Mouse (Mus musculus): ENCODE data around the gene 2310061I04Rik. TPM values are rescaled to one million over a fixed set of nuclear protein-coding genes. Genes with fewer than 3 reads are reported as not detected.

Gene 2310061I04Rik
- total and polyA plus RNA-seq, 3 experiments = 51.6 to 122 (median 52.6) TPM

DNA sequence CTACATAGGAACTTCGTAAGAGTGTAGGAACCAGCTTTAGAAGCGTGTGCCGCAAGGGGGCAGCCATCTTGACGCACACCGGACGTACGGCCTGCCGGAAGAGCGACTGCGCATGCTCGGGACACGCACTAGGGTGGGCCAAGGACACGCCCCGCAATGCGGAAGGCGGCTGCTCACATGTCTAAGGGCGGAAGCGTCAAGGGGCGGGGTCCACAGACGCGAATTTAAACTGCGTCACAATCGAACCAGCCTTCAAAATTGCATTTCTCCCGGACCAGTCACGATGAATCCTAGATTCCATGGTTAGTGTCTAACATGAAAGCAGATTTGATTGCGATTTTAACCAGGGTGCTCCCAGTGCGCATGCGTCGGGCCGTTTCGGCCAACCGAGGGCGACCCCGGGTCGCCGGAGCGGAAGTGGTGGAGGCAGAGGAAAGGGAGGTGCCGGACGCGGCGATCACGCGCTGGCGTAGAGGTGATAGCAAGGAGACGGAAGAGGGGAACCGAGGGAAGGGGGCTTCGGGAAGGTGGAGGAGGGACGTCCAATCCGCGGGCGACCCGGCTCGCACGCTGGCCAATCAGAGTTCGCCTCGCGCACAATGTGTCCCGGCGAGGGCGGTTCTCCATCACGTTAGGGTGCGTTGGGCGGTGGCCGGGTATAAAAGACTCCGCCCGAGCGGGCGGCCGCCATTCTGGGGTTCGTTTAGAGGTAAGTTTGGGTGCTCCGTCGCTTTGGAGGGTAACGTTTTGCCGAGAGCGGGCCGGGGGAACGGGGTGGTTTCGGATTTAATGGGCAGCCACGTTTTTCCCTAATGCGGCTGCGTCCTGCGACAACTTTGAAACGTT lies 19.3 kb upstream of the 2310061I04Rik start, which contains the start of the genes Mrps18b and Ppp1r10:
Mrps18b (minus strand) TSS at position 93 of the 846 bp plus-strand sequence.
Ppp1r10 (plus strand) TSS at position 138 of the 846 bp plus-strand sequence.
- peak; percentile 99 for DNase-seq

DNA sequence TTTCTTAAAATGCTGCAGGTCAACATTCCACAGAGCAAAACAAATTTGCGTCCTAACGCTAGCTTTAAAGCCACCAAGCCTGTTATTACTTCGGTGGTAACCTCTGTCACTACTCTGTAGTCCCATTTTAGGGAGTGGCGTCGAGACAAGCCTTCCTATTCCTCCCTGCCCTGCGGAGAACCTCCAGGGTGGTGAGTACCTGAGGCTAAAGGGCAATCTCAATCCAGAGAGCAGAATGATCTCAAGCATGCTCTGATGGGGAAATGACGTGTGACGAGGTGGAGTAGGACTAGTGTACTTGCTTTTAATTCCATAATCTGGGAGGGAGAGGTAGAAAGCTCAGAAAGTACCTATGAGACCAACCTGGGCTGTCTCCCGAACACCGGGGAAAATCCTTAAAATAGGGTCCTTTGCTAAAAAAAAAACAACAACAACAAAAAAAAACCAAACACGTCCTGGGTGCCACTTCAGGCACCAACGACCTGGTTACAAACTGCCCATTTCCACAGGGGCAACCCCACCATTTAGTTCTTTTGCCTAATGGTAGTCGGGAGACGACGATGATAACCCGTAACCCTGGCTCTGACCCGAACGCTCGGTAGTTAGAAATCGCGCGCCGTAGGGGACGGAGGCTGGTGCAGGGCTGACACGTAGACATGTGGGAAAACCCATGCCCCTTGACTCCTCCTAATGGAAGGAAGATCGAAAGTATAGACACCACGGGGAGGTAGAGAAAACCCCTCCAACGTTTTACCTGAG lies 18.5 kb upstream of the 2310061I04Rik start:
- DNase-seq = peak; percentile 68

DNA sequence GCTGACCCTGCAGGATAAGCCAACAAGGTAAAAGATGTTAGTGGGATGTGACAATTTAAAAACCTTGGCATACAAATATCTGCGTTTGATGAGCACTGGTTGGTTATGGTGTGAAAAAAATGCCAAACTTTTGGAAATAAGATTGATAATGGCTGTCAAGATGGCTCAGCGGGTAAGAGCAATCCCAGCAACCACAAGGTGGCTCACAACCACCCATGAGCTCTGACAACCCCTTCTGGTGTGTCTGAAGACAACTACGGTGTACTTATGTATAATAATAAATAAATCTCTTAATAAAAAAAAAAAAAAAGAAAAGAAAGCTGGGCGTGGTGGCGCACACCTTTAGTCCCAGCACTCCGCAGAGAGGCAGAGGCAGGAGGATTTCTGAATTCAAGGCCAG lies 17.7 kb upstream of the 2310061I04Rik start:
- DNase-seq = no peak

DNA sequence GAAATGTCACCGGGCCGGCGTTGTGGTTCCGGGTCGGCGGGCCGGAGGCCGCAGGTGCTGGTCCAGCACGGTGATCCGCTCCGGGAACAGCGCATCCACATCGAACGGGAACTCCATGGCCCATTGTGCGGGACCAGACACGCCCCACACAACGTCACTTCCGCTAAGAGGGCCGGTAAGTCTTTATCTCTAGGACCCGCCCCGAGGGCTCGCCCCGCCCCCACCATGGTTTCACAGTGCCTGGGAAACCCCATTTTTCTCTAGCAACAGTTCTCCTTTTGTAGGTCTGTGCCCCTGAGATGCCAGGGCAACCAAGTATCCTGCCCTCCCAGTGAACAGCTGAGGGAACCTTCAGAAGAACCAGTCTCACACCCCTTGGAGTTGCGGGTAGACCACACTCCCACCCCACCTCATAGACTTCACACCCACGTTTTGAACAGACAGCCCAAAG lies 12.7 kb upstream of the 2310061I04Rik start, which contains the start of gene Atat1:
Atat1 (minus strand) TSS at position 157 of the 451 bp plus-strand sequence.
- DNase-seq = peak; percentile 95

DNA sequence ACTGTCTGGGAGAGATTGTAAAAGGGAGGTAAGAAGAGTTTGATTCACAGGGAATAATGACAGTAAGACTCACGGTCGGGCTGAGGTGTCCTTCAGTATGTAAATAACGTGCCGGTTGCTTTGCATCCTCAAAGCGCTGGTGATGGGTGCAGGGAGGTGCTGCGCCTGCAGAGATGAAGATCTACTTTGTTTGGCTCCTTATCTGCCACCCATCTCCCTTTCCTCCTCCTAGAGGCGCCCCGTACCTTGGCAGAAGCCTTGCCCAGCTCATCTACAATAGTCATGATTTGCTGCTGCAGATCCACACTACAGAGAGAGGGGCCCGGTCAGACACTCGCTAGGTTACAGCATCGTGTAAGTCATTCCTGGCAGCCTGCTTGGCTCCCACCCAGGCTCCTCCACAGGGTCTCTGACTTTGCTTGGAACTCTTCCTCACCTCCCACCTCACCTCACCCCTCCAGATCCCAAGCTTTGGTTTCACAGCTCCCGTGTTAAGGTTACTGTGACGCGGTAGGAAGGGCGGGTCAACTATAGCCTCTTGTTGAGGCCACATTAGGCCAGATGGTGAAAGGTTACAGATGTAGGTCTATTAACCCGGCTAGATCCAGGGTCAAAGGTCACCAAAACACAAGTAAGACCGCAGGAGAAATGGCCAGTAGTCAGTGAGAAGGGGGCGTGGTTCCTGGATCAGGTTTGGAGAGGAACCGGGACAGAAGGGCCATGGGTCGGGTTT lies 12.1 kb upstream of the 2310061I04Rik start:
- DNase-seq = no peak

DNA sequence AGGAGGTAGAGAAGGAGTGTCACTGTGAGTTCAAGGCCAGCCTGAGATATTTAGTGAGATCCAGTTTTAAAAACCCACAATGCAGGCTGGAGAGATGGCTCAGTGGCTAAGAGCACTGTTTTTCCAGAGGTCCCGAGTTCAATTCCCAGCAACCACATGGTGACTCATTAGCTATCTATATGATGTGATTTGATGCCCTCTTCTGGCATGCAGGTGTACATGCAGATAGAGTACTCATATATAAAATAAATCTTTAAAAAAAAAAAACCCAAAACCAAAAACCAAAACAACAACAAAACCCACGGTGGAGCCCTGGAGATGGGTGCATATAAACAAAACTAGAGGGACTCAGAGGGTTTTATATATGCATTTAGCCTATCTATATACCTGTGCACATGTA lies 10.4 kb upstream of the 2310061I04Rik start:
- no peak for DNase-seq

DNA sequence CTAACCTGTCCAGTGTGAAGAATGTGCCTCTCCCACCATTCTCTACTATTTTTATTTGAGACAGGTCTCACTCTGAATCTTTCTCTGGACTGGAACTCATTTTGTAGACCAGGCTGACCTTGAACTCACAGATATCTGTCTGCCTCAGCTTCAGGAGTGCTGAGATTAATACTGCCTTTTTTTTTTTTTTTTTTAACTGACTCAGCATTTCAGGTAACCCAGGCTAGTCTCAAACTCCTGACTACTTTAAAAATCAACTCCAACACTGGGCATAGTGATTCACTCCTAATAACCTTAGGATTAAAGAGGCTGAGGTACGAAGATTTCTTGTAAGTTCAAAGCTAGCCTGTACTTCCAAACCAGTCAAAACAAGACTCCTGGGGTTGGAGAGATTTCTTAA lies 8.4 kb upstream of the 2310061I04Rik start:
- DNase-seq = no peak

DNA sequence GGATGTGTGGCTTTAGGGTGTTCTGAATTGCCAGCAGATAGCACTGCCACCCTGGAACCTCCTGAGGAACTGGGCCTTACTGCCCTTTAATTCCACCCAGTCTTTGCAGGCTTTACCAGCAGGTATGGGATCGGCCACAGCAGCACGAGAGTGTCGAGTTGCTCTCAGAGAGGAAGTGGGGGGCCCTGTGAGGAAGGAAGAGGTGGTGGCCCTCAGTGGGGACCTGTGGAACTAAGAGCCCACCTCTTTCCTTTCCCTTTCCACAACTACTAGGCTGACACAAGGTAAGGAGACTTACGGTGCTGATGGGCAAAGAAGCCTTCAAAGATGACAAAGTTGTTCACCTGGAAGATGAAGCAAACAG lies 6.7 kb upstream of the 2310061I04Rik start:
- DNase-seq = no peak

DNA sequence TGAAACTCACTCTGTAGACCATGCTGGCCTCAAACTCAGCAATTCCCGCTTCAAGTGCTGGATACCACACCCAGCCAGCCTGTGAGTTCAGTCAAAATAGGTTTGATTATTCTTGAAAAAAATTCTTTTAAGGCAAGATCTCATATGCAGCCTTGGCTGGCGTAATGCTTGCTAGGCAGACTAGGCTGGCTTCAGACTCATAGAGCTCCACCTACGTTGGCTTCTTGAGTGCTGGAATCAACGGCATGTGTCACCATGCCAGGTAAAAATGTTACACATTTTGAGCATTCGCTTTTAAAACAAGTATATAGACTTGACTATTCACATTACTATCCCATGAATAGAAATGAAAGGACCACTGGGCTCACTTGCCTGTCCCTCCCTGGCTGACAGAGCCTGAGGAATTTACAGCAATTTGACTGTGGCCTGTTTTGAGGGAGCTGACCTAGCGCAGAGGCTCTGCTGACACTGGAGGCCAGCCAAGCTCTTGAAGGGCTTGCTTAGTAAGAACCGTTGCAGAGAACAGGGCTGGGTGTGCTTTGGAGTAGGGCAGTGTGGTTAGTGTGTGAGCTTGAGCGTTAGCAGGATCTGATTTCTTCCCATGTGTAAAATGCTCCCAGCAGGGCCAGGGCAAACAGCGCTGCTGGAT lies 6.2 kb upstream of the 2310061I04Rik start:
- DNase-seq = peak; percentile 43

DNA sequence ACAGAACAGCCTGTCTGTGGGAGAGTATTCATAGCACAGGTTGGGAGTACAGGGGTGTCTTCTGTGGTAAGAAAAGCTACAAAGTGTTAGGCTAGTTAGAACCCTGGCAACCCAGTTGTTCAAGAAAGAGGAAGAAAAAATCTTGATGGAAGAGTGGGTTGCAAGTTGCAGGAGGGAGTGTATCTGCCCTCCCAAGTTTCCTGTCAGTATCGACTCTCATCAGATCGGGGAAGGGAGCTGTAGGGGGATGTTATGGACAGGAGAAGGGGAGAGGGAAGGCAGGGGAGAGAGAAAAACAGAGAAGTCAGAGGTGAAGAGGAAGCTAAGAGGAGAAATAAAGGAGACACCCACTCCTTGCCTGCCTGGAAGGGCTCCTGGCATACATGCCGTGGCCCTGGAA lies 3.4 kb upstream of the 2310061I04Rik start:
- DNase-seq = no peak

DNA sequence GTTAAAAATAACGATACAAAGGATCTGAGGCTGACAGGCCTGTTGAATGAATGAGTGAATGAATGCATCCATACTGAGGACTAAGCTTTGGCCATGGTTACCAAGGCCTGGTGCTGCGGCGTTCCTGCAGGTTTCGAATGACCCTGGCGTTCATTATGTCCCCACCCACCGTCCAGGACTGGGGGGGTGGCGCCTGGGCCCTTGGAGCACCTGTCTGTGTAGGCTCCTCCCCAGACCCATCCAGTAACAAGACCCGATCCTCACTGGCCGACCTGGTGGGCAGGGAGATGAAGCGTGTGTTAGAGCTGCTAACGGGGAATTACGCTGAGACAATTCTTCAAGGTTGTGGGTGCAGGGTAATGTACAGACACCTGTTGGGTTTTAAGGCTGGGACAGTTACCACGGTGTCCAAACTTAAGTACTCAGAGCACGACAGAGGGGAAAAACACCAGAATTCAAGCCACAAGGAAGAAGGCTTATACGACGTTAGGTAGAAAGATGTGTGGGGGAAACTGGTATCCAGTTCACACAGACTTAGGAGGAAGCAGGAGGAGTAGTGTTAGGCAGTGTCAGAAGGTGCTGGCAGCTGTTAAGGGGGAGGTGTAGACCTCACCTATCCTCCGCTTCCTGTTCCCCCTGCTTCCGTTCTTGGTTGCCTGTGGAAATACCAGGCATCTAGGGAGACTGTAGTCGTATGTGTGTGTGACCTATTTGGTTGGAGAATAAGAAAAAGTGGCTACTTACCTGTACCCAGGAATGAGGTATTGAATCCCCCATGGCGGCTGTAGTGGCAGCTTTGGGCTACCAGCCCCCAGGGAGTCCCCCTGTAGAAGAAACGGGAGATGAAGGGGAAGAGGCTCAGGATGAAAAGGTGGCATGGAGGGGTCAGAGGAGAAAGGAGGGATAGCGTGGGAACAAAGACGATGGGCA lies 678 bp upstream of the 2310061I04Rik start:
- DNase-seq = no peak

DNA sequence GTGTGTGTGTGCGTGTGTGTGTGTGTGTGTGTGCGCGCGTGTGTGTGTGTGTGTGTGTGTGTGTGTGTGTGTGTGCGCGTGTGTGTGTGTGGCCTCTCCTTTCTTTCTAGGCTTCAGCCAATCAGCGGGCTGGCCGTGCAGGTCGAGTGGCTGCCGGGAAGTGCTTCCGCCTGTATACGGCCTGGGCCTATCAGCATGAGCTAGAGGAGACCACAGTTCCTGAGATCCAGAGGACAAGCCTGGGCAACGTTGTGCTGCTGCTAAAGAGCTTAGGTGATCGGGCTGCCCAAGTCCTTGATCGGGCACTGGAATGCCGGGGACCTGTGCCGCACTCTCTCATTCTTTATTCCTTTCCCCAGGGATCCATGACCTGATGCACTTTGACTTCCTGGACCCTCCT lies 9.5 kb downstream of the 2310061I04Rik start:
- no peak for DNase-seq

DNA sequence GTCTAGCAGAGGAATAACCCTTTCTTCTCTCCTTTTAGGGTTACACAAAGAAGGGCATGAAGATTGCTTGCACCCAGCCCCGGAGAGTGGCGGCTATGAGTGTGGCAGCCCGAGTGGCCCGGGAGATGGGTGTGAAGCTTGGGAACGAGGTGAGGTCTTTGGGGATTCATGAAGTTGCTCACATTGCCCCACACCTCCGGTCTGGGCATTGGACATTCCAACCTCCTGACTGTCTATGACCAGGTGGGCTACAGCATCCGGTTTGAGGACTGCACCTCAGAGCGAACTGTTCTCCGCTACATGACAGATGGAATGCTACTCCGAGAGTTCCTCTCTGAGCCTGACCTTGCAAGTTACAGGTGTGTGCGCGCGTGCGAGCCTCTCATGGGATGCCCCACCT lies 13.5 kb downstream of the 2310061I04Rik start:
- DNase-seq = no peak

DNA sequence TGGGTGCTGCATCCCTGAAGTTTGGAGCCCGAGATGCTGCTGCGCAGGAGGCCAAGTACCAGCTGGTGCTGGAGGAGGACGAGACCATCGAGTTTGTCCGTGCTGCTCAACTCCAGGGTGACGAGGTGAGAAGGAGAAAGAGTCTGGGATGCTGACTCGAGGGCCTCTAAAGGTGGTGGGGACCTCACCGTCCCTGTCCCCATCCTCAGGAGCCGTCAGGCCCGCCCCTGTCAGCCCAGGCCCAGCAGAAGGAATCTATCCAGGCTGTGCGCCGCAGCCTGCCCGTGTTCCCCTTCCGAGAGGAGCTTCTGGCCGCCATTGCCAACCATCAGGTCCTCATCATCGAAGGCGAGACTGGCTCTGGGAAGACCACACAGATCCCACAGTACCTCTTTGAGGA lies 14.3 kb downstream of the 2310061I04Rik start:
- no peak for DNase-seq

DNA sequence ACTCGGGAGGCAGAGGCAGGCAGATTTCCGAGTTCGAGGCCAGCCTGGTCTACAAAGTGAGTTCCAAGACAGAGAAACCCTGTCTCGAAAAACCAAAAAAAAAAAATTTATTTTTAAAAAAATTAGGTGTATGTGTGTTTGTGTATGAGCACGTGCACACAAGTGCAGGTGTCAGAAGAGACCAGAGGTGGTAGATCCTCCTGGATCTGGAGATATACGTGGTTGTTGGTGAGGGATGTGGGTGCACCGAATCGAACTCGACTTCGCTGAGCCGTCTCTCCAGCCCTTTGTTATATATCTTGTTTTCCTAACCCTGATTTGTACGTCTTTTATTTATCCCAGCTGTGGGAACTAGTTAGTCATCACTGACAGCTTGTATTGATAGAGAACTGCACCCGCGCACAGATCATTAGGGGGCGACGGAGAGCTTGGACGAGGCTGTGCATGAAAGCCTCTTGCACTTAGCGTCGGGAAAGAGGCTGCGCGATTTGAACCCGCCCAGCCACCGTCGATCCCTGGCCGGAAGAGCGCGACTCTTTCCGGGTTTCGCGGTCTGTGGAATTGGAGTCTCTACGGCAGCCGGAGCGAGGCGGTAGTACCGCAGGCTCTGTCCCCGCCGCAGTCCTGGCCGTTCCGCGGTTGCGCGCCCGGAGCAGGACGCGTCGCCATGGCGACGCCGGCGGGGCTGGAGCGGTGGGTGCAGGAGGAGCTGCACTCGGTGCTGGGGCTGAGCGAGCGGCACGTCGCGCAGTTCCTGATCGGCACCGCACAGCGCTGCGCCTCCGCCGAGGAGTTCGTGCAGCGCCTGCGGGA lies 17.8 kb downstream of the 2310061I04Rik start, which contains the start of gene Dhx16:
Dhx16 (plus strand) TSS at position 575 of the 813 bp plus-strand sequence.
- peak; percentile 96 for DNase-seq

DNA sequence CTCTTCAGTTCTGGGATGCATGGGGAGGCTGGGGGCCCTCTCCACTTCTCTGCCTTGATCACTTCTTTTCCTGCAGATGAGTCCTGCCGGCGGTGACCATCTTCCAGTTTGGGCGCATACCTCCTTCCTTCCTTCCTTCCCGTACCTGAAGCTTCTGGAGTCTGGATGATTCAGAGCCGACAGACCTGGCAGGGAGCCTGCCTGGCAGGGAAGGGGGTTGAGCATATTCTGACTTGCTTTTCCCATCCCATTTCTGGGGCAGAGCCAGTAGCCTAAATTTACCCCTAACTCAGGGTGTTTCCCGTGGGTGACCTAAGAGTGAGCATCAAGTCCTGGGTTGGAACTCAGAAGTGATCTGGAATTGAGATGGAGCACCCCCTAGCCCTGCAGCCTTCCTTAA lies 22.5 kb downstream of the 2310061I04Rik start:
- DNase-seq = peak; percentile 48

DNA sequence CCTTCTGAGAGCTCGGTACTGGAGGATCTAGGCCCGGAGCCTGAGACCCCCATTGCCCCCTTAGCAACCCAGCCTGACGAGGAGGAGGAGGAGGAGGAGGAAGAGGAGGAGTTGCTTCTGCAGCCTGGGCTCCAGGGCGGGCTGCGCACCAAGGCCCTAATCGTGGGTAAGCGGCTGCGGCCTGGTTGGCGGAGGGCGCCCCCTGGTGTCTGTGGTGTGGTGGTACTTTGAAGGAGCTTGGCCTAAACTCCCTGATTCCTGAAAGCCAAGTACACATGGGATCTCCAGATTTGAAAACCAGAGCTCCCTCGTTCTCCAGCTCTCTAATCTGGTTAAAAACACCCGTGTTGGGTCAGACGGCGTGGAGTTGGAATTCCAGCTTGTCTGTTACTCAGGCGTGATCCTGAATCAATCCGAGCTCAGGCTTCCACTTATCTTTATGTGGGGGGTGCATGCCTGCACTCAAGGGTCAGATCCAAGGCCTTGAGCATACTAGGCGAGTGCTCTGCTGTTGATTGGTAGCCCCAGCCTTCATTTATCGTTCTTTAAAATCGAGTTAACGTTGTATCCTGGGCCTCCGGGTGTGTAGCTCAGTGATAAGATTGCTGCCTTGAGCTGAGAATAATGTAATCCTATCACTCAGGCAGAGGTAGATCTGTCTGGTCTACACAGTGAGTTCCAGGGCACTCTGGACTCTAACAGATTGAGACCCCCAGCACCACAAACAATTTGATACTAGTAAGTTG lies 23.3 kb downstream of the 2310061I04Rik start:
- peak; percentile 91 for DNase-seq

DNA sequence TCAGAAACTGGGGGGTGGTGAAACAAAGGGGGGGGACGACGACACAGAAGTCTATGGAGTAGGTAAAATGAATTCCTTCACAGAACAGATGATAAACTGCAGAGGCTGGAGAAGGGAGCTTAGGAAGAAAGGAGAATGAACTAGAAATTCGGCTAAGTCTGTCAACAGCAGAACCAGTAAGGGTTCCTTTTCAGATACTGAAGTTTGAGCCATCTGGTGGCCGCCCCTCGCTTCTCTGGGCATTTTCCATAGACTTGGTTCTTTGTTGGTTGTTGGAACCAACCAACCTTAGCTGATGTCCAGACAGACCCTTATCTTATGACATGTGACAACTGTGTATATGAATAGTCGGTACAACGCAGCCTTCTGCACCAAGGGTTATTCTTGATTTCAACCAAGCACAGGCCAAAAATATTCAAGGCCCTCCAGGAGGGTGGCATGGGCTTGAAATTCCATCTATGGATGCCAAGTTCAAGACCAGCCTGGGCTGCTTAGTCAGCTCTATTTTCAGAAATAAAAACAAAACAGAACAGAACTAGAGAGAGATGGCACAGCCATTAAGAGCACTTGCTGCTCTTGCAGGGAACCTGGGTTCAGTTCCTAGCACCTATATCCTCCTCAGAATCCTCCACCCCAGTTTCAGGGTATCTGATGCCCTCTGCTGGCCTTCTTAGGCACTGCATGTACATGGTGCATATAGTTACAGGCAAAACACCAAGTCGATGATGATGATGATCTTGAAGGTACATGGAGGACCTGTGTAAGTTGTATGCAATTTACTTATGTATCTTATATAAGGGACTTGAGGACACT lies 26.1 kb downstream of the 2310061I04Rik start:
- DNase-seq = no peak
